Mouse (Mus musculus) heart, postnatal 10 days (tissue): Measurements from ENCODE around the gene Frmd3. TPM values are rescaled to one million over a fixed set of nuclear protein-coding genes. Genes with fewer than 3 reads are reported as not detected.
"Not testable (repeated sequence)": the region's sequence is repeated elsewhere in the genome, so short reads cannot be mapped to it uniquely, and the experiment has no call there.

Source experiments
- DNase-seq, 2 experiments: peaks; one replicate each; pipeline ENCODE4 v3.0.0; 2021
- intact Hi-C: fragments of 180-260 bp; cut with DNase I; formaldehyde crosslinking; loops from one replicate; pipeline ENCODE4 v1.15.1; 2025
- total RNA-seq, 2 experiments: library from RNA; stranded (reverse); gene quantifications; 2 replicates each; pipeline ENCODE4 v1.2.3; 2021

The Frmd3 gene
- total RNA-seq, result under 1 TPM; 0.15 to 0.24 TPM

DNA sequence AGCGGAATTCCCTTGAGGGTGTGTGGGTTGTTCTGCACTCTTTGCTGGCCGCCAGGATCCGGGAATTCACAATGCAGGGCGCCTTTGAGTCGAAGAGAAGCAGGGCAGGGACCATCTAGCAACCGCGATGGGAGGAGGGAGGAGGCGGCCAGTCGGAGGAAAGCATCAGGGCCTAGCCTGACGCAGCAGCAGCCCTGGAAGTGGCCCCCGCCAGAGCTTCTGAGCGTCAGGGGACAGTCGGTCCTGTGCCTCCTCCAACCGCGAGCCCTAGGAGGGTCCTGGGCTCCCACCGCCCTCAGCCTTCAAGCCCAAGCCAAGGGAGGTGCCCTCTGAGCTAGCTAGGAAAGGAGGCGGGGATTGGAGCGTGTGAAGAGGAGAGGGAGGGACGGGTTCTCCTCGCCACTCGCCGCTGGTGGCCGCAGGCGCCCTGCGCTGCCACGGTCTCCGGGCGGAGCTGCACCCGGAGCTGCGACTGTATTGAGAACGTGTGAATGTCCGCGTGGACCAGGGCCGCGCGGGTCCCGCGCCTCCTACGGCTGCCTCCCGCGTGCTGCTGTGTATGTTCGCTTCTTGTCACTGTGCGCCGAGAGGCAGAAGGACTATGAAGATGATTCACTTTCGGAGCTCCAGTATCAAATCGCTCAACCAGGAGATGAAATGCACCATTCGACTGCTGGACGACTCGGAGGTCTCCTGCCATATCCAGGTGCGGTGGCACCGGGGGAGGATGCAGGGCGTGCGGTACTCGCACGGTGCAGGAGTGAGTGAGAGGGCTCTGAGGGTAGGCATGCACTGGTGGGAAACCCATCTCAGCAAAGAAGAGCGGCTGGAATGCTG, at the start of gene Frmd3:
Gene Frmd3 (plus strand): TSS at position 232 of the 837 bp plus-strand sequence.
- peak; percentile 29 to 30 for DNase-seq
- intact Hi-C loops, result no loop called here

DNA sequence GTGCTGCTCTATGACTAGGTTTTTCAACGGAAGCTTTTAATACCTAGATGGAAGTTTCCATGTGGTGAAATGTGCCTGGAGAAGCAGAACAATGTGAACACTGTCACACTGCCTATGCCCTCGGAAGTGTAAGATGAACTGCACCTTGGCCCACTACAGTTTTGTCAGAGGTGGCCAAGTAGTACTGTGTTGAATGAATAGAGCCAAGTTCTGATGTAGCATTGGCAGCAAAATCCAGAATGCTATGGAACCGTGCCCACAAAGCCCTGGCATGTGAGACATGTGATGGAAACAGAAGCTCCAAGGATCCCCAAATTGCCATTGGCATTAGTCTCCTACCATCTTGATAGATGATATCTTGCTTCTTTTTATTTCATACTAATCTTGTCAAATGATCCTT, 32.8 kb upstream of the Frmd3 start:
- peak; percentile 1 to 3 for DNase-seq
- intact Hi-C loops, result no loop called here

DNA sequence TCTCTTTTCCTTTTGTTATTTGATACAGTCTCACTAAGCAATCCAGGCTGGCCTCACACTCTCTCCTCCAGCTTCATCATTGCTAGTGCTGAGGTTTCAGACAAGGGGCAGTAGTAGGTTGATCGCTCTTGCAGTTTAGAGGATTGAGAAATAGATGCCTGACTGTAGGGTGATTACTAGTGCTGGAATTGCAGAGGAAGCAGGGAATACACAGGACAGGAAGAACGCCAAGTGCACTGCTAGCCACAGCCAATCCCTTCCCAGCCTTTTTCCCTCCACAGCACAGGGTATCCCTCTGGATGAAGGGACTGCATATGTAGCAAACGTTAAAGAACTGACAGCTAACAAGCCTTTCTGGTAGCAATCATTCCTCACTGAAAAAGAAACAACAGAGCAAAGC, 965 bp upstream of the Frmd3 start:
- intact Hi-C loops, result no loop called here
- DNase-seq, result no peak

DNA sequence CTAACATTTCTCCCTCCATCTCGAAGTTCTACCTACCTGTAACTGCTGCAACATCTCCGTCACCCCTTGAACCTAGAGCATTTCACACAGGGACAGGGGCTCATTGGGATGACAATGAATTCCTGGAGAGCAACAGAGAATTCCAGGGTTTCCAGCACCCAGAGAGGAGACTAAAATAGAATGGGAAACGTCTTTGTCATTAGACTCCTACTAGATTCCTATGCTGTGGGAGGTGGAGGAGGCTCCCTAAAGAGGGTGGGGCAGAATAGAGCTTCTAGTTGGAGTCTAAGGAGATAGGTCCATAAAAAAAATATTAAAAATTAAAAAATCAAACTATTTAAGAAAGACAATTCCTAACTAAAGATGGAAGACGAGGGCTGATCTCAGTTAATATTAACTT, 542 bp upstream of the Frmd3 start:
- intact Hi-C loops, result no loop called here

DNA sequence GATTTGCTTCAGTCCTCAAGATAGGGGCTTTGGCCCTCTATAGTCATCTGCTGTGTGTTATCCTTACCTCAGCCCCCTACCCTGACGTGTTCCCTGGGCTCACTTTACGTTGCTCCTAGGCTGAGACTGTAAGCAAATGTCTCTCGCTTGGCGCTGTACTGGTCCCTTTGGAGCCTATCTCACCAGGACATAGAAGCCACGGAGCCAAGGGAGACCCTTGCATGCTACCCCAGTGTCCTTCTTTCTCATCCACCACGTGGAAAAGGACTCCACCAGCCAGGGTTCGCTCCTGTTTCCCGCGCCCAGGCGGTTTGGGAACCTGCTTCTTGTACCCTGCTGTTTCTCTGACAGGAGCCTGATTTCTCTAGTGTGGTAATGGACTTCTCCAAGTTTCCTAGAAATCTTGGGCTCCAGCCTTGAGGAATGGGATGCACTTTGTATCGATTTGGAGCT, 832 bp downstream of the Frmd3 start:
- DNase-seq, result peak in 1 of 2 experiments; percentile 1
- intact Hi-C loops, result no loop called here

More for the DNA sequence above, 542 bp upstream of the Frmd3 start:
- DNase-seq, result no peak

DNA sequence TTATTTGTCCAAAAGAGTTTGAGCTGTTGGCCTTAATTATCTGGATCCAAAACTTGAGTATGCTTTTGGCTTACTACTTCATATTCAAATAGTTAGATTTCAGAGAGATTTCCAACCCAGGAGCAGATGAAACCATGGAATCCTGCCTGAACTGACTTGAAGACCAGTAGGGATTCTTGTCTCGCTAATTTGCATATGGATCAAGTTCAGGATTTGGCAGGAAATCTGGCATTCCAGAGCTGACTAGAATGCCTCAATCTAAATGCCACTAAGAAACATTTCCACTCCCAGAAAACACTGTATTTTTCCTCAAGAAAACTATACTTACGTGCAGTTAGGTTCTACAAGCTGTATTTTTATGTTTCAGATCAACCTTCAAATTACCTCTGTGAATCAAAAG, 6.8 kb downstream of the Frmd3 start:
- DNase-seq, result no peak
- intact Hi-C loops, result no loop called here

DNA sequence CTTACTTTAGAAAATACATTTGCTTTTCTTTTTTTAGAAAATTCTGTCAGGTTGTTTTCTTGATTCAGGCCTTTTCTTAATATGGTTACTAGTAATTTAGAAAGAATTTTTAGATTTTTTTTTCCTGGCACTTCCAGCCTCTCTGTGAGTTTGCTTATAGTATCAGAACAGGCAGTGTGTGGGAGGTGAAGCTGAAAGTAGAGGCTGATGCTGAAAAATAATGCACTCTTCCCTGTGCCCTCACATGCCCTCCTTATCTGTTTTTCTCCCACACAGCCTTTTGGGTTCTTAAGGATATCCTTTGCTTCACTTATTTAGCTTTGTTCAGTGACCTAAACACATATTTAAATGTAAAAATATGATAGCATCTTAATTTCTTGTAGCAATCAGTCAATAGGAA, 30.0 kb downstream of the Frmd3 start:
- DNase-seq, result no peak
- intact Hi-C loops, result no loop called here

DNA sequence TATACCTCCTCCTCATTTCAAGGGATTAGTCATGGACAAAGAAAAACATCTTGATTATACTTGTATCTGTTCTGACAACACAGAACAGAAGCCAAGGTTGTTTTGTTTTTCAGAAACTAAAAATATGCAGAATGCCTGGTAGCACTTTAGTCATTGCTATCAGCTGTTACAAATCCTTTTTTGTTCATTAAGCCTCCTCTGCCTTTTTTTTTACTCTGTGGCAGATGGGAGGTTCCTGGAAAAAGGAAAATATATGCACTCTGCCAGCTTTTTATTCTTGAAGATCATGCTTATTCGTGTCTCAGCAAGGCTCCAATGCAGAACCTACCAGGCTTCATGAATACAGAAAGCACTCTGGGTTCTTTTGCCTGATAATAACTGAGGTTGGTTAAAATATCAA, 38.5 kb downstream of the Frmd3 start:
- intact Hi-C loops, result no loop called here
- no peak for DNase-seq

DNA sequence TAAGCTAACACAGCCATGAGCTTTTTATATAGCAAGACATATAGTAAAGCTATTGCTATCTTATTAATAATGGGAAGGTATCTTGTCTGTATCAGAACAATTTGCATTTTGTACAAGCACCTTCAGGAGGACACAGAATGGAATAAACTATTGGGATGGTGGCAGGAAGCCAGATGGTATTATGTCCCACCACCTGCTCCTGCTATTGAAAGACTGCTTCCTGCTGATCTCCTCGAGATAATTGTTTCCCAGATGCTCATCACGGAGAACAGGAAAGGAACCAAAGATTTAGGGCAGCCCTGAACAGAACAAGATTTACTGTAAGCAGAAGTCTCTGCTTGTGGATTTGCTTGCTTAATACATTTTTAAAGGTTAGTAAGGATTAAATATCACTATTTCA, 63.5 kb downstream of the Frmd3 start:
- DNase-seq, result no peak
- intact Hi-C loops, result no loop called here

DNA sequence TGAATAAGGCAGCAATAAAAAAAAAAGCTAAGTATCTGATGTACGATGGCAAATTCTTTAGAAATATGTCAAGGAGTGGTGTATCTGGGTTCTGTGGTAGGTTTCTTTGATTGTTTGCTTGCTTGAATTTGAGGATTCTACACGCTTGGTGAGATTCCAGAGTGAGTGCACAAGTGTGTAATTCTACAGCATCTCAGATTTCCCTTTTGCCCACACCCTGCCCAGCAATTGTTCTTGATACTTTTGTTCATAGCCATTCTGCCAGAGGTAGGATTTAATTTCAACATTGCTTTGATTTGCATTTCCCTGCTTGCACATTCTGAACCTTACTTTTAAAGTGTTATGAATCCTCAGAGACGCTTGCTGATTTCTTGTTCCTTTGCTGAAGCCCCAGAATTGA, 97.6 kb downstream of the Frmd3 start:
- no peak for DNase-seq
- intact Hi-C loops, result no loop called here

DNA sequence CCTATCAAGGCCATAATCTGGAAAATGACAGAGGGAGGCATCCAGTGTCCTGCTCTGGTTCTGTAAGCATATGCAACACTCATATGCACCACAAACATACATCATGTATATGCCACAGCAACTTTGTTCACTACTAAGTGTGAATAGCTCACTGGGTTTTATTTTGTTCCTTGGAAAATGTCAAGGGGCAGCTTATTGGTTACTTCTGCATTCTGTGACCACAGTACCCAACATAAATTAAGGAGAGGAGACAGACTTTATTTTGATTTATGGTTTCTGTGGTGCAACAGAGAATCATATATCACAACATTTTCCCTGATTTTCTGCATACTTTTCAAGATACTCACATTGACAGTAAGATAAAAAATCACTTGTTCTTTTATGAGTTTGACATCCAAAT, 178.3 kb downstream of the Frmd3 start:
- DNase-seq, result no peak
- intact Hi-C loops, result no loop called here

DNA sequence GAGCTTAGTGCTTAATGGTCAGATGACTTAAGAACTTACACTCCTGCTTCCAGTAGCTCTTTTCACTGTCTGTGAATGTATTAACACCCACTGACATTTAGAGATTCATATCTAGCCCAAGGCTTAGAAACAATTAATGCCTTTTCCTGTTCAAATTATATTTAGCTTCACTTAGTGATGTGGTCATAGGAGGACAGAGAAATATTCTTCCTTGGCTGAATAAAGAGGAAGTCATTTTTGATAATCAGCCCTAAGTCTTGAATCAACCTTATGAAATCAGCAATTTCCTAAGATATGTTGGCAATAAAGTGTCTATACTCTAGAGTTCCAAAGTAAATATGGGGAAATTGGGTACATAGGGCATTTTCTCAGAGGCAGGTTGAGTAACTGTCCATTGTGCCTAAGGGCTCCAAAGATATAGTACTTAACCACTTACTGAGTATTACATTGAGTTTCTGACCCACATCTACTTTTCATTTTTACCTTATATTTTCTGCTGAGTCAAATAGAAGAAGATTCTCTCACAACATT, 188.1 kb downstream of the Frmd3 start:
- intact Hi-C loops, result no loop called here
- DNase-seq, result no peak

DNA sequence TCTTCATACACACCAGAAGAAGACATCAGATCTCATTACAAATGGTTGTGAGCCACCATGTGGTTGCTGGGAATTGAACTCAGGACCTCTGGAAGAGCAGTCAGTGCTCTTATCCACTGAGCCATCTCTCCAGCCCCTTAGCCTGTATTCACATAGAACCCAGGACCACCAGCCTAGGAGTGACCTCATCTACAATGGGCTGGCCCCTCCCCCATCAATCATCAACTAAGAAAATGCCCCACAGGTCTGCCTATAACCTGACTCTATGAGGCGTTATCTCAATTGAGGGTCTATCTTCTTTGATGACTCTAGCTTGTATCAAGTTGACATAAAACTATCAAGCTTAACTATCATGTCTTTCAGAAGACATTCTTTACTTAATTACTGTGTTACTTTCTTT, 208.5 kb downstream of the Frmd3 start:
- DNase-seq, intact Hi-C loops: not testable (repeated sequence)

DNA sequence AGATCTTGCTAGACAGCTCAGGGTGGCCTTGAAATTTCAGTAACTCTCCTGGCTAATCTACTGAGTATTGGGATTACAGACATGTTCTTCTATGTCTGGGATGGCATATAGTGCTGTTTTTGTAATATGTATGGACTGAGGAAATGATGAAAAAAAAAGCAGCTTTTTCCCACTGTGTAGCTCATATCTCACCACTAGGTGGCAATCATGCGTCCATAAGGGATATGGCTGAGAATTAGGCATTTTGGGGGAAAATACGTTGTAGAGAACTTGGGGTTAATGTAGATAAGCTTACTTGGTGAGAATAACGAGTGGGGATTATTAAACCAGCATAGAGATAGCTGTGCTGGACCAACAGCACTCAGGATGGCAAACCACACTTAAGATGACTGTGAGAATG, 209.1 kb downstream of the Frmd3 start:
- DNase-seq, result peak in 1 of 2 experiments; percentile 11
- intact Hi-C loops, result no loop called here

DNA sequence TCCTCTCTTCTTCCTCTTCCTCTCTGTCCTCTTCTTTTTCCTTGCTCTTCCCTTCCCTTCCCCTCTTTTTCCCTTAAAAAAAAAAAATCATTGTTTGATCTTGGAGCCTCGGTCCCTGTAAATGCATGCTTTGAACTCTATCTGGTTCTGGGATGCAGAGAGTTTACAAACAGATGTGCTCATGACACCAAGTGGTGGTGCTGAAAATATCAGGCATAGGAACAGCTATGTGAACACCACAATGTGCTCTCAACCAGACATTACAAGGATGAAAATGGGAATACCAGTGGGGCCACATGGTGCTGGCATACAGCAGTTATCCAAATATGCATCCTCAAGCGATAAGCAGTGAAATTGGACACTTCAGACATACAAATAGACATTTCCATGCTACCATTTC, 211.0 kb downstream of the Frmd3 start:
- intact Hi-C loops, result no loop called here
- DNase-seq, result no peak

DNA sequence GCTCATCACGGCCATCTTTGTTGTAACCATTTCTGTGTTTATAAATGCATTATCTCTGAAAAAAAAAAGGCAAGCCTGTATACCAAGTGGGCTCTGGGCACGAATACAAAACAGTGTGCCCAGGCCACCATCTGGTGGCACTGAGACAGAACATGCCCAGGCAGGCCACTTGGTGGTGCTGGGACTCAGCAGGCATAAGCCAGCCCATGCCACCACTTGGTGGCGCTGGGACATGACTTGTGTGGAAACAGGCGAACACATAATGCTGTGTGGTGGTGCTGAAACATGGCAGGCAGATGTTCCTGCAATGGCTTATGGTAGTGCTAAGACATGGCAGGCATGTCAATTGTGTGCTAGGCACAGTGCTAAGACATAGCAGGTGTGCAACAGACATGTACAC, 217.8 kb downstream of the Frmd3 start:
- intact Hi-C loops, result no loop called here
- DNase-seq, result no peak

DNA sequence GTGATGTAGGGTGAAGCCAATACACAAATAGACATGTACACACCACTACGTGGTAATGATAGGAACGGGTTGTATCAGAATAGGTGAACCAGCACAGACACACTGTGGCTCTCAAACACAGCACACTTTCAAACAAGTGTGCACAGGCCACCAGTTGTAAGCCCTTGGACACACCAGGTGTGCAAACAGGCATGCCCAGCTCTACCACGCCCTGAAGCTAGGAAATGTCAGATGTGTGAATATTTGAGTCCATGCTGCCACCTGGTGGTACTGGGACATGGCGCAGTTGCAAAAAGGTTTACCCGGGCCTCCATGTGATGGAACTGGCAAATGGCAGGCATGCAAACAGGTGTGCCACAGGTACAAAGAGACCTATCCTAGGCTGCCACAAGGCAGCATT, 218.2 kb downstream of the Frmd3 start:
- intact Hi-C loops, result no loop called here
- peak; percentile 26 to 54 for DNase-seq

DNA sequence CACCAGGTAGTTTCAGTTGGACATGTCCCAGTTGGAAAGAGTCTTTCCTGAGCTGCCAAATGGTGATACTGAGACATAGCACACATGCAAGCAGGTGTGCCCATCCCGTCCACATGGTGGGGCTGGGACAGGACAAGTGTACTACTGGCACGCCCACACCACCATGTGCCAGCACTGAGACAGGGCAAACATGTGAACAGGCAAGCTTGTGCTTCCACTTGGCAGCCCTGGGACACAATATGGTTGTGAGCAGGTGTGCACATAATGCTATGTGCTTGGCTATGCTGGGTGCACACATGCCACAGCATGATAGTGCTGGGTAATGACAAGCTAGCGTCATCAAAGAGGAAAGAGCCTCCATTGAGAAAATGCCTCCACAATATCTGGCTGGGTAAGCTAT, 220.3 kb downstream of the Frmd3 start:
- intact Hi-C loops, result no loop called here
- no peak for DNase-seq

DNA sequence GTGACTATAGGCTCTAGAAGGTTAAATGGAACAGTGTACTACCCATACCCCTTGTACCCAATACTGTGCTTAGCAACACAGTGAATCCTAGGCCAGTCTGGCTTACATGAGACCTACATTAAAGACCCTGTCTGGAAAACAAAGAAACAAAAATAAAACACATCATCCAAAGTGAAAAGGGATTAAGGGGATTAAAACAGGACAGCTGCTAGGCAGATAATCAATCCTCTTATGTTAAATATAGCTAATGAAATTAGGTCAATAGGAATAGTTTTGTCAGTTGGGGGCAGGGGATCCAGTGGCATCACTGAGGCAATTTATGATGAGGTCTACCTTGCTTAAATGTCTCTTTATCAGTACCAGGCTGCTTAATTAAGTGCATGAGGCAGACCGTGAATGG, 228.9 kb downstream of the Frmd3 start, which contains the start of gene Kdm4c:
Gene Kdm4c (plus strand): TSS at position 322 of the 400 bp plus-strand sequence.
- DNase-seq, result no peak
- intact Hi-C loops, result no loop called here
